Mouse (Mus musculus) gastrocnemius, adult 8-10 months (tissue): ENCODE results near the gene Trak1. TPM values are rescaled to one million over a fixed set of nuclear protein-coding genes. Genes with fewer than 3 reads are reported as not detected.

Experiments
- DNase-seq, 2 experiments: peaks; one replicate each; pipeline ENCODE4 v3.0.0; 2022; ENCODE audit warnings: low spot score in 2 of 2
- total RNA-seq, 4 experiments: library from RNA; stranded (reverse); gene quantifications; 2 replicates each; pipeline ENCODE4 v1.2.4; 2022

The Trak1 gene
- total RNA-seq, 4 experiments from 2014 or later, result 133 to 200 (median 169) TPM

DNA sequence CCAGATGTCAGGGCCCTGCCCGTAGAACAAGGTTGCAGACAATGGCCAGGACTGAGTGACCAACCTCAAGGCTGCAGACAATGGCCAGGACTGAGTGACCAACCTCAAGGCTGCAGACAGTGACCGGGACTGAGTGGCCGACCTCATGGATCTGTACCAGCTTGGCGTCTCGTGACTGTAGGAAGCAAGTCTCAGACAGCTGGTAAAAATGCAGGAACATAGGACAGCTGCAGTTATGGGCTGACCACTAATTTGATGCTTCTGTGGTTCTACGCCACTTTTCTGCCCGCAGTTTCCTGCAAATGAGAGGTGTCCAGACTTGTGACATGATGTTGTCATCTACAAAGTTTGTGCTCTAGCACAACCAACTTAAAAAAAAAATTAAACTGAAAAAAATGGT lies 4.1 kb upstream of the Trak1 start:
- DNase-seq, result no peak

DNA sequence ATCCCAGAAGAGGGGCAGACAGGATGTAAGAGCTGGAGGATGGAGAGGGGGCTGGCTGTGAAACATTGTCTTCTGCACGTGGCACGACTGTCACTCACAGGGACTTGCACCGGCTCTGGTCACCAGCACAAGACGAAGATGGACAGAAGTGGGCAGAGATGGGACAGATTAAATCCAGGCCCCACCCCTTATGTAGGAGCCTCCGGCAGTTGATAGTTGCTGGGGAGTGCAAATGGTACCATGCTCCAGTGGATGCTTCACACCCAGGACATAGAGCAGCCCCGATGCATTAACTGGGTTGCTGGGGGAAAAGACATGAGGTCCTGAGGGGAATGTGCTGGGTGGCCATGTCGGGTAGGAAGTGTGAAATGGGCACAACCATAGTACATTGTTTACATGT lies 2.1 kb upstream of the Trak1 start:
- no peak for DNase-seq

DNA sequence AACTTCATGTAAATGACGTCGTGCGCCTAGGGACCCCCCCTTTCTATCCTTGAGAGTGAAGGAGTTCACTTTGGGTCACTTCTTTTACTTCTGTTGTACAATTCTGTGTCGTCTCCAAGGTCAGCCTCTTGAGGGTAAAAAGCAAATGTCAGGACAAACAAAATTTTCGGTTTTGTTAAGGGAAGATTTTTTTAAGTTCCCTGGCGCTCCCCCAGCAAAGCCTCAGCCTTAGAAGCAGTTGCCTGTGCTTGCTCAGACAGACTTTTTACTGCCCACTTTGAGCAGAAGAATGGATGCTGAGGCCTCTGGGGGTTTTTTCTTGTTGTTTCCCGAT lies 730 bp downstream of the Trak1 start:
- DNase-seq, result no peak

DNA sequence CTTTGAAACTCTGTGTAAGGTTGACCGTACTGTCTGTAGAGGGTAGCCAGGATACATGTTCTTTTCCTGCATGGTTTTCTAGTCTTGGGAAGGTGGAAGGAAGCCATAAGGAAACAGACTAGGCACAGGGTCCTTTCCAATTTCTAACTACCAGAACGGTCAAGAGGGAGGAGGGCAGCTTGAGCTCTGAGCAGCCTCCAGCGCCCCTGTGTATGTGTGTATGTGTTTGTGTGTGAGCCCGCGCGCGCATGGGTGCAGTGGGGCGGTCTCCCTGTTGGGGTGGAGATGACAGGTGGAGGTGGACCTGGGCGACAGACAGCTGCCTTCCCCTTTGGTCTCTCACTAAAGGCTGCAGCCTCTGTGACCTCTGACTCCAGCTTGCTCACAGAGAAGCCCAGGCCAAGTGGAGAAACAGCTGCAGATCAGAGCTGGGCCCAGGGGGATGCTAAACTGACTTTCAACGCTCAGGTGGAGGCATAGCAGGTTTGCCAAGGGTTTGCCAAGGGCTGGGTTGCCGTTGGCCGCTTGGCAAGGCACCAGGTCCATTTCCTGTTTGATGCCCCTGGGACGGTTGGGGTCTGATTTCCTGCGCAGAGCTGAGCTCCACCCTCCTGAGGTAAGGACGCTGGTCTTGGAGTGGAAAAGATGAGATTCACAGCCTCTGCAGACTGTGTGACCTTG lies 1.2 kb downstream of the Trak1 start:
- DNase-seq, result peak in 1 of 2 experiments; percentile 55

DNA sequence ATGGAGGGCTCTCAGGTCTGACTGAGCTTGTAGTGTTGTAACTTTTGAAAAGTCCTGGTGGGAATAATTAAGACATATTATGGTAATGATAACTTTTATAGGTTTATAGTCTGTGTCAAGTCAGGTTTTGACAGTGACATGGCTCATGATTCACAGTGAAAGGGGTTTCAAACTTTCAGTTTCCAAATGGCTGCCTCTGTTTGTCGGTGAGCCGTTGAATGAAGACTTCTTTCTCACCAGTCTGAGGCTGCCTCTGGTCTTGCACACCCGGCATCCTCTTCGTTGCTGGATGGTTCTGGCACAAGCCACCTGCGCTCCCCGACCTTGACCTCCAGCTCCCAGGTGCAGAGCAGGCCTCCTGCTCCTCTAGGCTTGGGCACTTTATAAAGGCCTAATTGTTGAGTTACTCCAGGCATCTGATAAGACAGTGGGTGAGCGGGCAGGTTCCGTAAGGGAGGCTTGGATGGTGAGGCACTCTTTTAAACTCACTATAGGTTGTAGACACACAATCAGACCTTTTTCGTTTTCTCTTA lies 2.0 kb downstream of the Trak1 start:
- no peak for DNase-seq

DNA sequence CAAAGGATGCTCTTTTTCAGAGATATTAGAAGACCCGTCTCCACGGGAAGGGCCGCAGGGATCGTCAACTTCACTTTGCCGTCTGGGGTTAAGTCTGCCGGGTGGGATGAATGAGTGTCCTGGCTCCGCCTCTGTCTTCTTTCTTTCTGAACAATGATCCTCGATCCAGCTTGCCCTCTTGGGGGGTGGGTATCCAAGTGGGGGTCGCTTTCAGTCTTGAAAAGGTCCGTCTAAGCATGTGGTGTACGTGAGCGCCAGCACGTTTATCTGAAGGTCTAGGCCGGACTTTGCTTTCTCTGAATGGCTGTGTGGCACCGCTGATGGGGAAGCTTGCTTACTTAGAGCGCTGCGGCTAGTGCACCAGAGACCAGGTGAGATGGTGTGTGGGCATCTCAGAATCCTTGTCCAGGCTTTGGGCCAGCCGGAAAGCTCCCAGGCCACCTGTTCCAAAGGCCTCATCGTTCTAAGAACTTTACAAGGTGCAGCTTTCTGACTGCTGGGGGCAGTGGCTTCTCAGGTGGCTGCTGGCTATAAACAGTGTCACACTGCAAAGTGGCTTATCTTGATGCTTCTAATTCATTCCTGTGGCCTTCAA lies 2.8 kb downstream of the Trak1 start:
- DNase-seq, result no peak

DNA sequence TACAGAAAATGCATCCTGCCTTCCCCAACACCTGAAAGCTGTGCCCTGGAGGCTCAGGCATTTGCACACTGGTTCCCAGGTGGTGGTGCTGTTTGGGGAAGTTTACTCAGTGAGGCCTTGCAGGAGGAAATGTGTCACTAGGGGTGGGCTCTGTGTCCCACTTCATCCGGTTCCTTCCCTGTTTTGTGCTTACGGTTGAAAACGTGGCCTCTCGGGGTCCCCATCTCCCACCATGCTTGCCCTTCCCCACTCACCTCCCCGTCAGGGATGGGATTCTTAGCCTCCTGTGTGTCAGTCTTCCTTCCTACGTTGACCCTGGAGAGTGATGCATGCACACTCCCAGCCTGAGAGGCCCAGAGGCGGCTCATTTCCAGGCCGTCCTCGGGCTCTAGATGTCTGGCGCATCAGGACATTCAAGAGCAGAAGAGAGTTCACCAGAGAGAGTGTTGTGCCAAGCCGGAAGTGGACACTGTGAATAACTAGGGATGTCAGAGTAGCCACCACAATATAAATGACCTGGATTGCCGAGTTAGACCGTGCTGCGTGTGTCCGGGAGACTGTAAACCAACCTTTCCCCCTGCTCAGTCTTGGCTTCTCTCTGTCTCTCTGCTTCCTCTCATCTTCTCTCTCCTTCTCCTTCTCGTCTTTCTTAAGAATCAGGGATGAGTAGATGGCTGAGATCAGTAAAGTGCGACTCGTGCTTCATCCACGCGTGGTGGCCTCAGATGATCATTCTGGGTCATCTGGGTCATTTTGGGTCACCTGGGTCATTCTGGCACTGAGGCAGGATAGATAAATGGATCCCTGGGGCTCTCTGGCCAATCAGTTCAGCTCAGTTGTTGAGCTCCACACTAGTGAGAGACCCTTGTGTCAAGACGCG lies 4.0 kb downstream of the Trak1 start:
- DNase-seq, result no peak

DNA sequence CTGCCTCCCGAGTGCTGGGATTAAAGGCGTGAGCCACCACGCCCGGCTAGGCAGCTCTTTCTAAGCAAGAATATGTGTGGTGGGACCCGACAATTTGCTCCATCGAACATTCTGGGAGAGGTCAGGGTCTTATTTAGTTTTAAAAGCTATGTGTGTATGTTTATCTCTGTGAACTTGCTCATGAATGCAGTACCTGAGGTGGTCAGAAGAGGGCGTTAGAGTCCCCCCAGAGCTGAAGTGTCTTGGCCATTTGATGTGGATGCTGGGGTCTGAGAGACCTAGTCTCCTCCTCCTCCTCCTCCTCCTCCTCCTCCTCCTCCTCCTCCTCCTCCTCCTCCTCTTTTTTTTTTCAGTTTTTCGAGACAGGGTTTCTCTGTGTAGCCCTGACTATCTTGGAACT lies 5.2 kb downstream of the Trak1 start:
- DNase-seq, result no peak

DNA sequence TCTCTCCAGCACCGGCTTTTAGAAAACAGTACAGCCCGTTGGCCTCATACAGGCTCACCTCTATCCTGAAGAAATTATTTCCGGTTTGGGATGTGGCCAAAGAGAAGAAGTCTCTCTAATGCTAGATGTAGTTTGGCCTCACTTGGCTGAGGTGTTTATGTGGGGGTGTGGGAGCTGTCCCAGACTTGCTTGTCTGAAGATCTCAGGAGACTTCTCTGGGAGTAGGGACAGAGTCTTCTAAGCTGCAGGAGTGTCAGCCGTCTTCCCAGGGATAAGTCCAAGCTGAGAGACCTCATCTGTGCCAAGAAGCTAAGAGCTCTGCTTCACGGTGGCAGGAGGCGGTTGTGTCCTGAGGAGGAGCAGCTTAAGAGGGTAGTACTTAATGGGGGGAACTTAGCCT lies 5.8 kb downstream of the Trak1 start:
- DNase-seq, result no peak

DNA sequence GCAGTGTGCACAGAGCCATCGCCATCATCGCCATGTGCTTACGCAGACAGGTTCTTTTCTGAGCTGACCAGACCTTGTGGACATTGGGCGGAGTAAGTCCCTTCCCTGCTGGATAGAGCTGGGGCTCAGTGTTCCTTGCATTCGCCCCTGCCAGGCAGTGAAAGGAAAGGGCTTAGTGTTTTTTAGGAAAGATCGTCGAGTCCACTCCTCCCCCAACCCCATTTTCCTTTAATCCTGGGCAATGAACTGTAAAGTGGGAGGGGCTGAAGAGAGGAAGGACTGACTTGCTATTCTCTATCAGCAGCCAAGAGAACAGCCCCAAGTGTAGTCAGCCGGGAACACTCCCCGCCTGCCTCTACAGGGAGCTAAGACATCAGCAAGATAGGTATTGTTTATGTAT lies 6.4 kb downstream of the Trak1 start:
- no peak for DNase-seq

DNA sequence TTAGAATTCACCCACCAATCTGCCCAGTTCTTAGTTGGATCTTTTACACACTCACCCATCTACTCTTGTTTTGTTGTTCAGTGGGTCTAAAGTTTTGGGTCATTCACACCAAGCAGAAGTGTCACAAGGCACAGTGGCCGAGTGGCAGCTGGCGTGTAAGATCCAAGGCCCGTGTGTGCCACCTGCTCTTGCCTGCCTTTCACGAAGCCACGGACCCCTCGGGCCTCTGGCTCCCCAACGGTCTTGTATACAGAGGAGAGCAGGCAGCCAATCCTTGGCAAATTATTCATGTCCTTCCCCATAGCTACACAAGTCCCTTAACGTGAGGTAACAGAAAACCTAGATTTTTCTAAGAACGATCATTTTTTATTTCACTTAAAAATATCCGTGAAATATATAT lies 7.2 kb downstream of the Trak1 start:
- DNase-seq, result no peak

DNA sequence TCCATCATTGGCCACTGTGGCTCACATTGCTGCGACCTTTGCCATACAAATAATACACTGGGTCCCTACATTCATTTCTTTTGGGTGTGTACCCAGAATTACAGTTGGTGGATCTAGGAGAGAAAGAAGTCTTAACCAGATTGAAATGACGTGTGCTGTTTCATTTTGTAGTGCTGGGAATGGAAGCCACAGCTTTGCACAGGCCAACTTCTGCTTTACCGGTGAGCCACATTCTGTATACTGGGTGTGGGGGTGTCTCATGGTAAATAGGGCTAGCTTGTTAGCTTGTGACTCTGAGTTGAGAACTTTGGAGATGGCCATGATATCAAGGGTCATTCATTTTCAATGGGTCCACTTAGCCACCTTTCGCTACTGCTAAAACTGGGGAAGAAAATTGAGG lies 8.2 kb downstream of the Trak1 start:
- DNase-seq, result no peak

DNA sequence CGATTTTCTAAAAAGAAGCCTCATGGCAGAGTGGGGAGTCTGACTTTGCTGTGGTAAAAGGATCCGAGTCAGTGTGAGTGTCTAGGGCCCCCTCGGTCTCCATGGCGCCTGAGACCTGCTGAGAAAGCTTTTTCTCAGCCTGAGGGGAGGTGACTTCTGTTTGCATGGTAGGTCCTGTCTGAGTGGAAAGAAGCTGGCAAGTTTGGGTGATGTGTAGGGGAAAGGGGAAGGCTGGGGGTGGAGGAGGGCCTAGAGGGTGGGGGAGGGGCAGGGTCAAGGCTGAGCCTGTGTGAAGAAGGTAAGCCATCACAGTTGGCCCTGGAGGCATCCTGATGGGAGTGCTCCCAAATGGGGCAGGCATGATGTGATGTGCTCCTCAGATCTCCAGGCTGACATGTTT lies 12.0 kb downstream of the Trak1 start:
- no peak for DNase-seq

DNA sequence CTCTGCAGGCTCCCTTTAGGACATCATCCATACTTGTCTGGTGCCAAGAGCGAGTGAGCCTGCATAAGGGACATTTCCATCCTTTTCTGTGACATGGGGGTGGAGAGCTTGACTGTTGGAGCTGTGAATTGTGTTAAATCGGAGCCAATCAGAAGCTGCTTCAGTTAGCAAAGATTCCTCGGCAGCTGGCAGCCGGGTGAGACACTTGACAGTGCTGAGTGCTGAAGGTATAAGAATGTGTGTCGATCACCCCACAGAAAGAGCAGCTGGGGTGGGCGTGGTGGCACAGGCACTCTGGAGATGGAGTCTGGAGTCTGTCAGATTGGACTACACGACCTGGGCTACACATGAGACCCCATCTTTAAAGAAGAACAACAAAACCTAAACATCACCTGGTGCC lies 13.2 kb downstream of the Trak1 start:
- DNase-seq, result no peak

DNA sequence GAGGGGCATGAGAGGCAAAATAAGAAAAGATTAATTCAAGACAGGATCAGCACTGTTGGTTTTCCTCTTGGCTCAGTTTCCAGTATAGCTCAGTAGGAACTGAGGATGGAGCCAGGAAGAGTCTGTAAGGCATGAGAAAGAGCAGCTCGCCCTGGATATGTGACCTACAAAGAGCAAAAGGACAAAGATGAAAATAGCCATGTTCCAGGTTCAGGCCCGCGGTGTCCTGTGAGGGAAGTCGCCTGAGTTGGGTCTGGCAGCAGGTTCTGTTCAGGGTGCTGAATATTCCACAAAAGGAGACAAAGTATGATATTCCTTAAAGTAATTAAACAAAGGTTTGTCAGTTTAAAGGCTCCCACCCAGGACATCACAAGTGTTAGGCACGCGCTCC lies 14.5 kb downstream of the Trak1 start:
- DNase-seq, result no peak

DNA sequence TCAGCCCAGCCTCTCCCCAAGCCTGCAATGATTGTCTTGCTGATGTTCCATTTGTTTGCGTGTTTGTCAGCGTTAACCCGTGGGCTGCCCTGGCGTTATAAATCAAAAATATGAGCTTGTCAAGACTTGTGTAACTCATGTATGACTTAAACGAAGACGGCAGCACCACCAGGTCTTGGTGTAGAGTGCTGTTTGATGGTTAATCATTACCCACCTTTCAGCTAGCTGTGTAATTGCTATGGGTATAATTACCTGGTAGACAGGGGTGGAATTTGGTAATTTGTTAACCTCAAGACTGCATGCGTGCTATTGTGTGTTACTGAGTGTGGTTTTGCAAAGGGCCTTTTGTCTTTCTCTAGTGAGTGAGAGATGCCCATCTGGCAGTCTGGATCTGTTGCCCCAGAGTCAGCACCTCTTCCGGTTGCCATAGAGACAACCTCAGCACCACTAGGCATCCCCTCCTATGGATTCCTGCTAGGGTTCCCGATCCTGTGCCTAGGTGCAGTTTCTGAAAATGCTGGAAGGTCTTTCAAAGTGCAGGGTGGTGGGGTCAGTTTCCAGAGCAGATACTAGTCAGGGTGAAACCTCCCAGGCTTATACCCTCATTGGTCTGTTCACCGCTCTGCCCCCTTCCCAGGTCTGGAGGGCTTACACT lies 15.1 kb downstream of the Trak1 start:
- no peak for DNase-seq

DNA sequence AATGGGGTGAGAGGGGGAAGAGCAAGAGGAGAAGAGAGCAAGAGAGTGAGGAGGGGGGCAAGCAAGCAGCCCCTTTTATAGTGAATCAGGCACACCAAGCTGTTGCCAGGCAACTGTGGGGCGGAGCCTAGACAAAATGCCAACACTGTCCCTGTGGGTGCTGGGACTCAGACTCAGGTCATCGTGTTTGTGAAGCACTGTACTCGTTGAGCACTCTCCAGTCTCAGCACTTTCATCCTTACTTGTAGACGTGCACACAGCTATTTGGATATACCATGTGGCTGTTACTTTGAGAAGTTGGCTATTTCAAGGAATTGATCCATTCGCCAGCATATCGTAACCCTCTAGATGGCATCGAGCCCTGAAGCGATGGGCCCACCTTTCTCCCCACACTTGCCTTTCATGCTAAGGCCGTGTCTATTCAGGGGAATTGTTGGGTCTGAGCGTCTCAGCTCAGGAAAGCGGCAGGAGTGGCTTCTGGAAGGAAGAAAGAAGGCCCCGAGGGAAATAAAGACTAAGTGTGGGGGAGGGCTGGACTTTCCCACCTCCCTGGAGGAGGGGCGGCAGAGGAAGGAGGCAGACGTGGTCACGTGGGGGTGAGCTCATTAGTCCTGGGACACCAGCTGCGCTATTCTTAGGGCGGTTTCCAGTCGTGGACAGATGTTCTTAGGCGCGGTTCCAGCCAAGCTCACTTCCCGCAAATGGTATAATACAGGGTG lies 16.5 kb downstream of the Trak1 start:
- peak; percentile 77 to 88 for DNase-seq

DNA sequence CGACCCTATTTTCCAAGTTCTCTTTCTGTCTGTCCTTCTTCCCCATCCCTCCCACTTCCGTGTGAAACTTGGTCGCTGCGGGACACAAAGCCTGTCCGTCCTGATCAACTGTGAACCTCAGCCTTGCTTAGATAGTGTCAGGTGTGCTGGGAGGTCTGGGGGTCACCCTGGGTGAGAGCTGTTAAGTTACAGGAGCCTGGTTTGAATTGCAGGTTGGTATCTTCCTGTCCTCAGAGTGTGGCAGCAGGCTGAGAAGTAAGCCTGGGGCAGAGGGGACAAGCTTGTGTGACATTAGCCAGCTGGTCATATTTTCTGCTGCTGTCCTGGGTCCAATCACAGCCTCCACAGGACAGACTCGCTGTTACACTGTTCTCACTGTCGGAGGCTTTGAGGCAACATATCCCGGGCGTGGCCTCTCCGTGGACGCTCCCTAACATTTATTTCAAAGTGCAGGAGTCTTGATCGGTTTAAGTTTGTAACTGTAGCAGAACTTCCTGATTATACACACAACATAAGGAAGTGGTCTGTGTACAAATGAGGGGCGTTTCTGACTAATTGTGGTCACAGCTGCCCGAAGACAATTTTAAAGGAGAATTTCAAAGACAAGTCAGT lies 17.3 kb downstream of the Trak1 start:
- no peak for DNase-seq

DNA sequence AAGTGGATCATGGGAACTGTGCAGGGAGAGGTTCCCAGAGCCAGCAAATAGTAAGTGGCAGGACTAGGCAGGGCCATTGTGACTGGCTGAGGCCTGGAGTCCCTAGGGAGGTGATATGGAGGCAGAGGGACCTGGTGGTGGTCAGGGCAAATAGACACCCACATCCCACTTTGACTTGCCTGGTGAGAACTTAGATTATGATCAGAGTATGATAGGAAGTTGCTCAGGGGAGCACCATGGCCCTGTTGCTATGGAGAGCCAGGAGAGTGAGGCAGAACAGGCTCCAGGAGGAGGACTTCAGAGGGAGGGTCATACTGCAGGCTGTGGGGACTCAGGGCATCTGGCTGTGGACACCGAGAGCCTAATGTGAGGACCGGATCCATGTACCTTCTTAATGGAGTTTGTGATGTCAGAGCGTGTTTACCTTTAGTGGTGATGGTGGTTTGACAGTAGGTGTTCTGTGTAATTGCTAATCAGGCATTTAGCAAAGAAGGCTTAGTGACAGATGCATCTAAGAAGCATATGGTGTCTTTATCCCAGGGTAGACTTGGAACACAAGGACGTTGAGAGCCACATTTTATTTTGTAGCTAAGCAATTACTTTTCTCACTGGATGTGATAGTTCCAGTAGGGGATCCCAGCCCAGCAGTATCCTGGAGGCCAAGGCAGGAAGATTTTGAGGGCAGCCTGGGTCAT lies 18.7 kb downstream of the Trak1 start:
- no peak for DNase-seq
